Mouse (Mus musculus) lung, embryonic 16.5 days (tissue): ENCODE measurements around the gene Thoc3. TPM values are rescaled to one million over a fixed set of nuclear protein-coding genes. Genes with fewer than 3 reads are reported as not detected.

Experiments used
- ATAC-seq: fragments of 200-750 bp; cut with Nextera tagmentation; 2 replicates; pipeline ENCODE4 v1.8.0; 2017; ENCODE audit warnings: low read depth, mild to moderate bottlenecking, moderate library complexity
- H3K27ac ChIP-seq: fragments of 300-500 bp; sonication (generic); 2 replicates; pipeline ENCODE4 v1.5.1; 2014; ENCODE audit warnings: mild to moderate bottlenecking, control low read depth, low read length
- H3K27me3 ChIP-seq: fragments of 300-500 bp; sonication (generic); 2 replicates; pipeline ENCODE4 v1.6.1; 2014; ENCODE audit warnings: low read depth, low read length, mixed read lengths; ENCODE audit not compliant: control insufficient read depth, insufficient read depth
- H3K36me3 ChIP-seq: fragments of 300-500 bp; sonication (generic); 2 replicates; pipeline ENCODE4 v1.6.1; 2014; ENCODE audit warnings: low read length; ENCODE audit not compliant: control insufficient read depth, insufficient read depth
- H3K4me1 ChIP-seq: fragments of 300-500 bp; sonication (generic); replicated peaks from 2 replicates; pipeline ENCODE4 v1.6.1; 2014; ENCODE audit warnings: low read length, mixed read lengths; ENCODE audit not compliant: control insufficient read depth, insufficient read depth
- H3K4me2 ChIP-seq: fragments of 300-500 bp; sonication (generic); 2 replicates; pipeline ENCODE4 v1.6.1; 2014; ENCODE audit warnings: low read depth, low read length, control low read depth
- H3K4me3 ChIP-seq: fragments of 300-500 bp; sonication (generic); 2 replicates; pipeline ENCODE4 v1.5.1; 2014; ENCODE audit warnings: mild to moderate bottlenecking, low read length, control low read depth
- H3K9ac ChIP-seq: fragments of 300-500 bp; sonication (generic); 2 replicates; pipeline ENCODE4 v1.6.1; 2014; ENCODE audit warnings: low read length, control low read depth
- H3K9me3 ChIP-seq: fragments of 300-500 bp; sonication (generic); 2 replicates; pipeline ENCODE4 v1.6.1; 2016; ENCODE audit warnings: low read length; ENCODE audit not compliant: control insufficient read depth
- WGBS: fragments of 180-500 bp; shearing (Covaris S2); extraction: QIAGEN DNeasy Blood & Tissue Kit; methylation state at CpG from one replicate; pipeline ENCODE4 v1.1.7; 2014; 5-methylcytosine and 5-hydroxymethylcytosine counted together
- polyA plus RNA-seq: library from polyadenylated mRNA; unstranded; fragments of >200 nt; fragmentation: Nextera tagmentation; extraction: Ambion mirVana; gene quantifications from 2 replicates; pipeline ENCODE4 v1.2.1, GENCODE M21; 2015

Gene Thoc3
- polyA plus RNA-seq, 1 experiment from 2014 or later, result 101 TPM

GRCm38 (mm10) chr13:54491381-54491780 is 22.7 kb upstream of the Thoc3 start:
- no peak overlapping the region for H3K27ac ChIP-seq
- no peaks in the 10 kb centered on the region for H3K9me3 ChIP-seq
- ATAC-seq, result no peak
- no peaks in the 10 kb centered on the region for H3K4me1 ChIP-seq
- no peak overlapping the region for H3K9ac ChIP-seq
- H3K4me2 ChIP-seq, result no peak overlapping the region
- no peak overlapping the region for H3K4me3 ChIP-seq
- 76% methylated on average over 6 of the region's 6 CpGs for WGBS
- no peaks in the 10 kb centered on the region for H3K27me3 ChIP-seq
- no peaks in the 10 kb centered on the region for H3K36me3 ChIP-seq

DNA sequence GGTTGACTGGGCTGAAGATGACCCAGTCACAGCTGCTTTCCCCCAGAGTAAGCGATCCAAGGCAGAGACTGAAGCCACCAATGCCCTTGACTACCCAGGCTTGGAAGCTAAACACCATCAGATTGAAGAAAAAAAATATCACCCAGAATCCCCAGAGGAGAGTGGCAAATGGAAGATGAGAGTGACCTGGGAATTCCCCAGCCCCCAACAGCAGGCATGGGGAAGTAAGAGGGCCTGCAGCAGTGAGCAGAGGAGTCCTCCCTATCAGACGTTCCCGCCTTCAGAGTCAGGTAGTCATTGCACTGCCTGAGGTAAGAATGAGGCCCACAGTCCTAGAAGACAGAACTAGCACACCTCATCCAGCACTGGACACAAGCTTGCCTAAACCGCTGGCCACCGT is 21.8 kb upstream of the Thoc3 start:
- no peaks in the 10 kb centered on the region for H3K27me3 ChIP-seq
- no peak overlapping the region for H3K9ac ChIP-seq
- no peak overlapping the region for H3K4me3 ChIP-seq
- H3K36me3 ChIP-seq, result no peaks in the 10 kb centered on the region
- no peaks in the 10 kb centered on the region for H3K9me3 ChIP-seq
- H3K4me2 ChIP-seq, result no peak overlapping the region
- no peak for ATAC-seq
- no peaks in the 10 kb centered on the region for H3K4me1 ChIP-seq
- no peak overlapping the region for H3K27ac ChIP-seq
- WGBS, result 79% methylated on average over 5 of the region's 5 CpGs

- H3K27ac ChIP-seq, result no peak overlapping the region
- no peaks in the 10 kb centered on the region for H3K4me1 ChIP-seq
- no peak overlapping the region for H3K4me2 ChIP-seq
- WGBS, result 81% methylated on average over 14 of the region's 14 CpGs
- ATAC-seq, result no peak
- H3K9ac ChIP-seq, result no peak overlapping the region
- no peak overlapping the region for H3K4me3 ChIP-seq
- H3K9me3 ChIP-seq, result no peaks in the 10 kb centered on the region
- no peaks in the 10 kb centered on the region for H3K36me3 ChIP-seq
- no peaks in the 10 kb centered on the region for H3K27me3 ChIP-seq
Measured at GRCm38 (mm10) chr13:54481498-54481897, 12.8 kb upstream of the Thoc3 start.

DNA sequence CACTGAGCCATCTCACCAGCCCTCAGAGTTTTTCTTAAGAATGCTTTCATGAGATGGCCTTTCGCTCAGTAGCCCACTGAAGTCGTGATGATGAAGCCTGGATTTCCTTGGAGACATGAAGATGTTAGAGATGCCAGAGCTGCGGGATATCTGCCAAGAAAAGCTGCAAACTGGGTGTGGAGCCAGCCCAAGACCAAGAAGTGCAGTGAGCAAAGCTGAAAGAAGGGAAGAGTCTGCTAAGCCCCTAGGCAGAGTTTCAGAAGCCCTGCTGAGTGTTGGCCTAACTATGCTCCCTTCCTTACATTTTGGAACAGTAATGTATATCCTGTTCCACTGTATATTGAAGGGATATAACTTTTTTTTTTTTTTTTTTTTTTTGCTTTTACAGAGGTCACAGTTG is 10.6 kb upstream of the Thoc3 start:
- ATAC-seq, result no peak
- Histone ChIP-seq H3K4me2 (no peak overlapping the region), H3K9me3 (no peaks in the 10 kb centered on the region), H3K4me3 (no peak overlapping the region), H3K36me3 (no peaks in the 10 kb centered on the region), H3K9ac (no peak overlapping the region), H3K27me3 (no peaks in the 10 kb centered on the region), H3K4me1 (no peaks in the 10 kb centered on the region), H3K27ac (no peak overlapping the region)
- WGBS, result 42% methylated on average over 3 of the region's 3 CpGs

DNA sequence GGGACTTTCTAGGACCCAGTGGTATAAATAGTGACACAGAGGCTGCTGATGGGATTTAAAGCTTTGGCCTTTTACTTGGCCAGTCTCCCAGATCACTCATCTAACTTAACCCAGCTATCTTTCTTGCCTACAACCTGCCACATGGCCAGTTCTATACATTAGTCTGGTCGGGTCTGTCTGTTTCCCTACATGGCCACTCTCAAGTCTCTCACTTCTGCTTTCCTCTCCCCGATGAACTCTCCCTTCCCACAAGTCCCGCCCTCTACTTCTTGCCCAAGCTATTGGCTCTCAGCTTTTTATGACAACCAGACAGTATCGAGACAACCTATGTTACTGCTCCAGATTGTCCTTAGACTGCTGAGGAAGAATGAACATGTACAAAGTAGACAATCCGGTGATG is 7.1 kb upstream of the Thoc3 start:
- 71% methylated on average over 5 of the region's 5 CpGs for WGBS
- Histone ChIP-seq H3K4me3 (no peak overlapping the region), H3K4me1 (no peaks in the 10 kb centered on the region), H3K36me3 (no peaks in the 10 kb centered on the region), H3K9me3 (no peaks in the 10 kb centered on the region), H3K4me2 (no peak overlapping the region), H3K9ac (no peak overlapping the region), H3K27me3 (no peaks in the 10 kb centered on the region), H3K27ac (no peak overlapping the region)
- ATAC-seq, result no peak

GRCm38 (mm10) chr13:54474996-54475395 is 6.3 kb upstream of the Thoc3 start:
- WGBS, result 52% methylated on average over 2 of the region's 2 CpGs
- Histone ChIP-seq H3K36me3 (no peaks in the 10 kb centered on the region), H3K4me3 (no peak overlapping the region), H3K9me3 (no peaks in the 10 kb centered on the region), H3K4me1 (no peaks in the 10 kb centered on the region), H3K4me2 (no peak overlapping the region), H3K9ac (no peak overlapping the region), H3K27me3 (no peaks in the 10 kb centered on the region), H3K27ac (no peak overlapping the region)
- no peak for ATAC-seq

DNA sequence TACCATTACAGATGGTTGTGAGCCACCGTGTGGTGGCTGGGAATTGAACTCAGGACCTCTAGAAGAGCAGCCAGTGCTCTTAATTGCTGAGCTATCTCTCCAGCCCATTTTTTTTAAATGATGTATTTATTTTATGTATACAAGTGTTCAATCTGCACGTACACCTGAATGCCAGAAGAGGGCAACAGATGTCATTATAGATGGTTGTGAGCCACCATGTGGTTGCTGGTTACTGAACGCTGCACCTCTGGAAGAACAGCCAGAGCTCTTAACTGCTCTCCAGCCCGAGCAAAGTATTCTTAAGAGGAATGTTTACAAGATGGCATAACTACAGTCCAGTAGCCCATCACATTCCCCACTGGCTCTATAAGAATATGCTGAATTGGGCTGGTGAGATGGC is 3.3 kb upstream of the Thoc3 start:
- Histone ChIP-seq H3K9me3 (no peaks in the 10 kb centered on the region), H3K4me2 (no peak overlapping the region), H3K9ac (no peak overlapping the region), H3K27me3 (no peaks in the 10 kb centered on the region), H3K36me3 (no peaks in the 10 kb centered on the region), H3K4me1 (peaks cover 9% of the 10 kb centered on the region), H3K27ac (no peak overlapping the region), H3K4me3 (no peak overlapping the region)
- 73% methylated on average over 4 of the region's 4 CpGs for WGBS
- no peak for ATAC-seq

DNA sequence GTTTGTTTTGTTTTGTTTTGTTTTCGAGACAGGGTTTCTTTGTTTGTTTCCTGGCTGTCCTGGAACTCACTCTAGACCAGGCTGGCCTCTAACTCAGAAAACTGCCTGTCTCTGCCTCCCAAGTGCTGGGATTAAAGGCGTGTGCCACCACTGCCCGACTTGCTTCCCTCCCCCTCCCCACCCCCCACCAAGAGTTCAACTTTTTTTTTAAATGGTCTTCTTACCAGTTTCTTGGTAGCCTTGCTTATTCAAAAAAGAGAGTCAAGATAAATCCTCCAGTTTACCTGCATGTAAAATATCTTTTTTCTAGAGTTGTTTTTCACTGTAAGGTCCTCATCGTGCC is 334 bp upstream of the Thoc3 start:
- WGBS, result 13% methylated on average over 4 of the region's 4 CpGs
- Histone ChIP-seq H3K27me3 (no peaks in the 10 kb centered on the region), H3K9me3 (peaks cover 3% of the 10 kb centered on the region; the same call in 1 of the 2 replicates), H3K9ac (peak overlapping the region; percentile 84), H3K4me3 (peak overlapping the region; percentile 81), H3K4me1 (peaks cover 9% of the 10 kb centered on the region), H3K4me2 (peak overlapping the region; percentile 43), H3K36me3 (peaks cover 28% of the 10 kb centered on the region), H3K27ac (no peak overlapping the region)
- ATAC-seq, result peak; percentile 67

DNA sequence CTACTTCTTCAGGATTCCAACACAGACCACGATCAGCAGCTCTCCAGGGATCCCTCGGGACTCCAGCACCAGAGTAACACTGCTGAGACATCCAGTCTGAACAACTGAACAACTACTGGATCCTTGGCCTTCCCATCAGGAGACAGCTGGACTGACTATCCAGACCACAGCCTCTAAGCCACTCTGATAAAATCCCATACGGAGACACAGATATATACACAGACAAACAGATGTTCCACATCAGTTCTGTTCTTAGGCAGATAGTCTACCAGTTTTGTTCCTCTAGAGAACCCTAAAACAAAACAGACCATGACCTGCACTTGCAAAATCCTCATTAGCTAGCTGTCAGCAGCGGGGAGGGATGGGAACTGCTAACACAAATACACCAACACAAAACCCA is 9.4 kb downstream of the Thoc3 start:
- peak; percentile 79 for ATAC-seq
- no peak overlapping the region for H3K9ac ChIP-seq
- no peaks in the 10 kb centered on the region for H3K4me1 ChIP-seq
- H3K27me3 ChIP-seq, result no peaks in the 10 kb centered on the region
- no peak overlapping the region for H3K4me3 ChIP-seq
- WGBS, result 61% methylated on average over 4 of the region's 4 CpGs
- H3K9me3 ChIP-seq, result peaks cover 5% of the 10 kb centered on the region; the same call in 1 of the 2 replicates
- no peak overlapping the region for H3K27ac ChIP-seq
- H3K36me3 ChIP-seq, result peaks cover 66% of the 10 kb centered on the region
- H3K4me2 ChIP-seq, result no peak overlapping the region

DNA sequence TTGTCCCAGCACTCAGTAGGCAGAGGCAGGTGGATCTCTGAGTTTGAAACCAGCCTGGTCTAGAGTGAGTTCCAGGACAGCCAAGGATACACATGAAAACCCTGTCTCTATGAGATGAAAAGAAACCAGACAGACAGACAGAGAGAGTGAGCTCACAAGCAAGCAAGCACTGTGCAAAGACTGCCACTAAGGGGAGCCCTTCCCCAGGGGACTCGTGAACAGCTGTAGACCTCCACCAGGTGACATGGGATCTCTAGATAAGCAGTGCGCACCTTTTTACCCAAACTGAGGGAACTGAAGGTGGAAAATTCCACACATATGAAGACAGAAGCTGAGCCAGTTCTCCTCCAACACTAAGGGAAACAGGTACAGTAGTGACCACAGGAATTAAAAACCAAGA is 11.6 kb downstream of the Thoc3 start:
- H3K9me3 ChIP-seq, result no peaks in the 10 kb centered on the region
- H3K4me2 ChIP-seq, result no peak overlapping the region
- no peak overlapping the region for H3K27ac ChIP-seq
- 0 out of 2 replicates have a peak, but pooled peaks have one; percentile 34 for ATAC-seq
- no peaks in the 10 kb centered on the region for H3K27me3 ChIP-seq
- H3K36me3 ChIP-seq, result peaks cover 46% of the 10 kb centered on the region
- no peak overlapping the region for H3K9ac ChIP-seq
- H3K4me1 ChIP-seq, result no peaks in the 10 kb centered on the region
- 67% methylated on average over 2 of the region's 2 CpGs for WGBS
- no peak overlapping the region for H3K4me3 ChIP-seq
